Mouse (Mus musculus) neural tube, embryonic 14.5 days (tissue): ENCODE data around the gene Mrs2. TPM values are rescaled to one million over a fixed set of nuclear protein-coding genes. Genes with fewer than 3 reads are reported as not detected.
A peak's percentile ranks its signal among the peaks of the same experiment; 100 is the strongest.

Experiments used
- ATAC-seq: fragments of 200-750 bp; cut with Nextera tagmentation; 2 replicates; pipeline ENCODE4 v1.8.0; 2017; ENCODE audit warnings: low read depth, mild to moderate bottlenecking, moderate TSS enrichment, moderate library complexity
- H3K27ac ChIP-seq: fragments of 300-500 bp; sonication (generic); 2 replicates; pipeline ENCODE4 v1.5.1; 2014; ENCODE audit warnings: low read depth, mild to moderate bottlenecking, control low read depth, low read length, moderate library complexity, mixed read lengths
- H3K27me3 ChIP-seq: fragments of 300-500 bp; sonication (generic); 2 replicates; pipeline ENCODE4 v1.6.1; 2014; ENCODE audit warnings: low read length; ENCODE audit not compliant: control insufficient read depth, insufficient read depth
- H3K36me3 ChIP-seq: fragments of 300-500 bp; sonication (generic); 2 replicates; pipeline ENCODE4 v1.6.1; 2014; ENCODE audit warnings: low read length, mixed read lengths; ENCODE audit not compliant: control insufficient read depth, insufficient read depth
- H3K4me1 ChIP-seq: fragments of 300-500 bp; sonication (generic); 2 replicates; pipeline ENCODE4 v1.6.1; 2014; ENCODE audit warnings: low read length; ENCODE audit not compliant: control insufficient read depth, insufficient read depth
- H3K4me2 ChIP-seq: fragments of 300-500 bp; sonication (generic); 2 replicates; pipeline ENCODE4 v1.6.1; 2014; ENCODE audit warnings: mild to moderate bottlenecking, low read depth, low read length, control low read depth
- H3K4me3 ChIP-seq: fragments of 300-500 bp; sonication (generic); 2 replicates; pipeline ENCODE4 v1.5.1; 2014; ENCODE audit warnings: low read depth, low read length, control low read depth, mixed read lengths
- H3K9ac ChIP-seq: fragments of 300-500 bp; sonication (generic); replicated peaks from 2 replicates; pipeline ENCODE4 v1.6.1; 2014; ENCODE audit warnings: low read depth, mild to moderate bottlenecking, control low read depth, low read length, mixed read lengths
- H3K9me3 ChIP-seq: fragments of 300-500 bp; sonication (generic); 2 replicates; pipeline ENCODE4 v1.6.1; 2016; ENCODE audit warnings: low read length; ENCODE audit not compliant: control insufficient read depth
- WGBS: fragments of 180-500 bp; shearing (Covaris S2); extraction: QIAGEN DNeasy Blood & Tissue Kit; methylation state at CpG from one replicate; pipeline ENCODE4 v1.1.7; 2014; 5-methylcytosine and 5-hydroxymethylcytosine counted together
- polyA plus RNA-seq: library from polyadenylated mRNA; unstranded; fragments of >200 nt; fragmentation: Nextera tagmentation; extraction: Ambion mirVana; gene quantifications from 2 replicates; pipeline ENCODE4 v1.2.1, GENCODE M21; 2014

Mrs2 gene
- 25.9 and 27.2 TPM in 2 replicates for polyA plus RNA-seq

DNA sequence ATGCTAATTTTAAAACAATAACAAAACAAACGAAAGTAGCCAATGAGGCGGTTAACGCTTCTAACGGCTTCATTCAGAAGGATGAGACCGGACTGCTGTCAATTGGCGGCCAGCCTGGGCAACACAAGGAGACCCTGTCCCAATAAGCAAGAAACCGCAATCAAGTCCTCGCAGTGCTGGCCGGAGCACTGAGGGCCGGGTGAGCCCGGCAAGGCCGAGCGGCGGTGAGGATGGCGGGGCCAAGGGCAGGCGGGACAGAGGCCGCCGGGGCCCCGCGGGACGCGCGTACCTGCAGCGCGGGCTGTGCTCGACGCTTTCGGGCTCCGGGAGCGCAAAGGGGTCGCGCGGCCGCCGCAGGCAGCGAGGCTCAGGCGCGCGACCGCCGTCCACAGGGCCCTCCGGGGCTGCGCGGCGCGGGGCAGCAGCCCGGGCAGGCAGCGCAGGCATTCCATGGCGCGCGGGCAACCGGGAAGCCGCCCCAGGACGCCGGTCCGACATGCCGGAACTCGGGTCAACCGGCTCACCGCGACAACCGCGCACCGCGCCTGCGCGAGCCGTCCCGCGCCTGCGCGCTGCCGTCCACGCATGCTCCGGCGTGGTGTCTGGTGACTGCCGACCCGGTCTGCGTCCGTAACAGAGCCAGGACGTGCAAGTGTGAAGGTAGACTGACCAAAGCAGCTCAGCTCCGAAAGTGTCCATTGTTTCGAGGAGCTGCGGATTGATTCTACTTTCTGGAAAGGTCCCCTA lies at the start of gene Mrs2:
Gene Mrs2 (minus strand): TSS at position 587 of the 747 bp plus-strand sequence.
- peaks cover 9% of the 10 kb centered on the region for H3K4me1 ChIP-seq
- H3K4me2 ChIP-seq: peak within 1 kb of the TSS; percentile 68
- no peaks in the 10 kb centered on the region for H3K9me3 ChIP-seq
- H3K4me3 ChIP-seq: peak within 1 kb of the TSS; percentile 83
- peak within 1 kb of the TSS; percentile 70 for H3K27ac ChIP-seq
- no peaks in the 10 kb centered on the region for H3K36me3 ChIP-seq
- H3K27me3 ChIP-seq: no peaks in the 10 kb centered on the region
- ATAC-seq: peak; percentile 96
- H3K9ac ChIP-seq: peak within 1 kb of the TSS; percentile 83
- under 1% methylated on average over 83 of the region's 84 CpGs for WGBS

DNA sequence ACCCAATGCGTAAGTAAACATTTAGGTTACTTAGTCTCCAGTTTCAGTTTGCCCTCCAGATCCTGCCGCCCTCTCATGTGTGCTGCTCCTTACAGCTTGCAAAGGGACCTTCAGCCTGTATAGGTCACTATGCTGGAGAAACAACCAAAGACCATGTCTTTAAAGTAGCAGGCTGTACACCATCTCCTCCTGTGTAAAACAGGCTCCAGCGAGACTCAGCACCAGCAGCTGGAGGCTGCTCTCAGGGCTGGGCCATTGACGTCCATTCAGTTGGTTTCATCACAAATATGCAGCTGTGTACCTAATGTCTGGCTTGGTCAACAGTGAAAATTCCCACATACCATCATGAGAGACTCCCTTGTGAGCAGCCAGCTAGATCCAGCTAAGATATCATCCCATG lies 49.6 kb upstream of the Mrs2 start:
- no peaks in the 10 kb centered on the region for H3K4me1 ChIP-seq
- no peak overlapping the region for H3K27ac ChIP-seq
- H3K9me3 ChIP-seq: no peaks in the 10 kb centered on the region
- H3K4me3 ChIP-seq: no peak overlapping the region
- no peak overlapping the region for H3K9ac ChIP-seq
- no peak for ATAC-seq
- no peak overlapping the region for H3K4me2 ChIP-seq
- 86% methylated on average over 4 of the region's 4 CpGs for WGBS
- no peaks in the 10 kb centered on the region for H3K36me3 ChIP-seq
- H3K27me3 ChIP-seq: no peaks in the 10 kb centered on the region

DNA sequence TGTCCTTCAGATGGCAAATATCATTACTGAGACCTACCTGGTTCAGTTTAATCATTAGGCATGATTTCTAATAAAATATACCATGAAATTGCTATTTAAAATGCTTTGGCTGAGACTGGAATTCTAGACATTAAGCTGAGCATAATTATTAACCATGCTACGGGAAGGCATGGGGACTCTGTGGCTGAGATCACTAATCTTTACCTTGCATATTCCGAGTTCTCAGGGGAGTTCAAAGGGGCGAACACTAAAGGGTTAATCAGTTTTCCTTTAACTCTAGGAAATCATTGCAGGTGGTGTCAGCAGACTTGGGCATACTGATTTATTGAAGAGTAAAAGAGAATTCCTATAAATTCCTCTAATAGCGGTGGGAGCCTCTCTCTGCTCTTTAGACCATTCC lies 47.0 kb upstream of the Mrs2 start:
- no peaks in the 10 kb centered on the region for H3K27me3 ChIP-seq
- no peak overlapping the region for H3K27ac ChIP-seq
- no peak for ATAC-seq
- H3K4me2 ChIP-seq: no peak overlapping the region
- no peaks in the 10 kb centered on the region for H3K4me1 ChIP-seq
- 86% methylated on average over 4 of the region's 4 CpGs for WGBS
- no peaks in the 10 kb centered on the region for H3K9me3 ChIP-seq
- H3K4me3 ChIP-seq: no peak overlapping the region
- H3K36me3 ChIP-seq: no peaks in the 10 kb centered on the region
- H3K9ac ChIP-seq: no peak overlapping the region

DNA sequence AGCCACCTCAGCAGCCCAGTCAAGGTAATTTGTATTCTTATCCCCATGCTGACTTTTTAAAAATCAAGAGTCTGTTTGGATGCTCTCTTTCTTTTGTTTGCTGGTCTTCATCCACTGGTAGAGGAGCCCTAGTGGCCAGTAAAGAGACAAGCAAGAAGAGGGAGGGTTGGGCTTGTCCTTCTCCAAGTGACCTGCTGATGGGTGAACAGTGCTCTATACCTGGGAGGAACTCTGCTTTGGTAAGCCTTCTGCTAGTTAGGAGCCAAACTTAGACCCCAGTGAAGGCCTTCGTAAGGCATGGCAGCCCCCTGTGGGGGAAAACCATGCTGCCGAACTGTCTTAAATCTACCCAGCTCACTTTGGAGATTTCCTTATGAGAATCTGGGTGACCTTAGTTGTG lies 46.5 kb upstream of the Mrs2 start:
- Histone ChIP-seq H3K27ac (no peak overlapping the region), H3K4me1 (no peaks in the 10 kb centered on the region), H3K4me2 (no peak overlapping the region), H3K4me3 (no peak overlapping the region), H3K9me3 (no peaks in the 10 kb centered on the region), H3K27me3 (no peaks in the 10 kb centered on the region), H3K36me3 (no peaks in the 10 kb centered on the region), H3K9ac (no peak overlapping the region)
- no peak for ATAC-seq
- 98% methylated on average over 2 of the region's 2 CpGs for WGBS

DNA sequence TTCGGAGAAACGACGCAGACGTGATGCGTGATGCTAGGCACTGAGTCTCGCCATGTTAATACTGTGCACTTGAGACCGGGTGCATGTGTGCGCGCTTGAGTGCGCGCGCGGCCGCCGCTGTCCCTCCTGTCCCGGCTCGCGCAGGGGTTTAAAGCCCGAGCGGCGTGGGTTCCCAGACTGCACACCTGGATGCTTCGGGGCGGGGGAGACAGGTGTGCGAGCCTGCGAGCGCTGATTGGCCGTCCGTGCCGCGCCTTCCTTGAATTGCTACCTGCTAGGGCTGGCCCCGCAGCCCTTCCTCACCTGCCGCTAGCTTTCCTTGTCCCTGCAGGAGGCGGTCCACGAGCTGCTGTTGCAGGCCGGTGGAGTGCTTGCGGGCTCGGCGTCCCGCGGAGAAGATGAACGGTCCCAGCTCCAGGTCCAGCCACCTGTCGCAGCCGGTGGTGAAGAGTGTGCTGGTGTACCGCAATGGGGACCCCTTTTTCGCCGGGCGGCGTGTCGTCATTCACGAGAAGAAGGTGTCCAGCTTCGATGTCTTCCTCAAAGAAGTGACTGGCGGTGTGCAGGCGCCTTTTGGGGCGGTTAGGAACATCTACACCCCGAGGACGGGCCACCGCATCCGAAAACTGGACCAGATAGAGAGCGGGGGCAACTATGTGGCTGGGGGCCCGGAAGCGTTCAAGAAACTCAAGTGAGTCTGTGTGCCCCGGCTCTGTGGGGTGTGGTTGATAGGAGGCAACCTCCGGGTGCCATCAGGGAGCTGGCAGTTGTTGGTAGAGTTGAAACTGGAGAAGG lies 35.9 kb upstream of the Mrs2 start, which contains the start of gene Dcdc2a:
Gene Dcdc2a (plus strand): TSS at position 132 of the 795 bp plus-strand sequence.
- Histone ChIP-seq H3K9me3 (no peaks in the 10 kb centered on the region), H3K36me3 (no peaks in the 10 kb centered on the region), H3K4me3 (peak within 1 kb of the TSS; percentile 48), H3K4me1 (0 out of 2 replicates have a peak, but pooled peaks cover 3% of the 10 kb centered on the region), H3K9ac (peak within 1 kb of the TSS; percentile 46), H3K27me3 (peaks cover 10% of the 10 kb centered on the region), H3K4me2 (peak within 1 kb of the TSS; percentile 87), H3K27ac (no peak within 1 kb of the TSS)
- ATAC-seq: peak; percentile 79
- 2% methylated on average over 63 of the region's 63 CpGs for WGBS

DNA sequence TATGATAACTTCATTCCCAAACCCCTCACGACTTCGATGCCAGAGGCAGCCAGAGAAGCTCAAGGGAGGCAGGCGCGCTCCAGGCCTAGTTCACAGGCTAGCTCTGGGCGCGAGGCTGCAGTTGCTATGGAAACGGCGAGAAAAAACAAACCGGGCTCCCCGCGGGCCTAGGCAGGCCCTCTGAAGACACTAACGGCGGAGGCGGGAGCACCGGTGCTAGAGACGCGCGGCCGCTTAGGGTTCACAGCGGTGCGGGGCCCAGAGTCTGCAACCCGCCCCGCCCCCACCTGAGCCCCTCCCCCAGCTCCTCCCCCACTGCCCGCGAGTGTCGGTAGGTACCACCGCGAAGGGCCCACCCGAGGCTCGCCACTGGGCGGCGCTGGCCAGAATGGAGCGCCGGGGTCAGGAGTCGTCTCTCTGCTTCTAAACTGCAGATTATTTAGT lies 35.0 kb upstream of the Mrs2 start:
- 0 out of 2 replicates have a peak, but pooled peaks cover 3% of the 10 kb centered on the region for H3K4me1 ChIP-seq
- ATAC-seq: peak; percentile 94
- WGBS: under 1% methylated on average over 35 of the region's 35 CpGs
- H3K4me3 ChIP-seq: peak overlapping the region; percentile 48
- no peak overlapping the region for H3K27ac ChIP-seq
- H3K4me2 ChIP-seq: peak overlapping the region; percentile 87
- H3K9me3 ChIP-seq: no peaks in the 10 kb centered on the region
- peaks cover 10% of the 10 kb centered on the region for H3K27me3 ChIP-seq
- no peaks in the 10 kb centered on the region for H3K36me3 ChIP-seq
- H3K9ac ChIP-seq: peak overlapping the region; percentile 46

DNA sequence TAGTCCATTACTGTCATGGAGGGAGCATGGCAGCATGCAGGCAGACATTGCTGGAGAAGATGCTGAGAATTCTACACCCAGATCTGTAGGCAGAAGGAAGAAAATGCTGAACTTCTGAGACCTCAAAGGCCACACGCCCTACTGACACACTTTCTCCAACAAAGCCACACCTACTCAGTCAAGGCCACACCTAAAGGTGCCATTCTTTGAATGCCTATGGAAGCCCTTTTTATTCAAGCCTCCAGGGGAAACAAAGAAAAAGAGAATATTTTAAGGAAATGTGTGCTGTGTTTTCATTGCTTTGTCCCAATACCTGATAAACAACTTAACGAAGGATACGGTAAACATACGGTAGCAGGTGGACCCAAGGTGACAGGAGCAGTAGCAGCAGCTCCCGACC lies 32.5 kb upstream of the Mrs2 start:
- H3K4me3 ChIP-seq: no peak overlapping the region
- H3K9me3 ChIP-seq: no peaks in the 10 kb centered on the region
- whole genome bisulfite sequencing: 95% methylated on average over 5 of the region's 5 CpGs
- no peak overlapping the region for H3K9ac ChIP-seq
- H3K4me2 ChIP-seq: no peak overlapping the region
- no peak overlapping the region for H3K27ac ChIP-seq
- 0 out of 2 replicates have a peak, but pooled peaks cover 3% of the 10 kb centered on the region for H3K4me1 ChIP-seq
- ATAC-seq: no peak
- no peaks in the 10 kb centered on the region for H3K36me3 ChIP-seq
- peaks cover 10% of the 10 kb centered on the region for H3K27me3 ChIP-seq

DNA sequence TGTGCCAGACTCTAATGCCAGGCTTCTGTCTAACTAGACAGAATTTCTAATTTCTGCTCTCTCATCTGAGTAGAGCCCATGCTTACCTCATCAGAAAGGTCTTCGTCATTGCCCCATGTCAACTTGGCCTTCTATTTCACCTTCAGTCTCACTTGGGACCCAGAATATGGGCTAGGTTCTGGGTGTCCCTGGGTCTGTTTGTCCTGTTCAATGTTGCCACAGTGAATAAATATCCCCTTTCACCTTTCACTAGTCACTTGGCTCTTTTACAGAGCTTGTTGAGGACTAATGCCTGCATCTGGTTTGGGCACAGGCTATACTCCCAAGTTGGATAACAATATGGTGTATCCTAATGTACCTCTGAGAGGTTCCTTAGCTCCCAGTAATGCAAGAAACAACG lies 19.3 kb upstream of the Mrs2 start:
- Histone ChIP-seq H3K36me3 (no peaks in the 10 kb centered on the region), H3K9ac (no peak overlapping the region), H3K9me3 (no peaks in the 10 kb centered on the region), H3K27ac (no peak overlapping the region), H3K4me2 (no peak overlapping the region), H3K27me3 (no peaks in the 10 kb centered on the region), H3K4me1 (no peaks in the 10 kb centered on the region), H3K4me3 (no peak overlapping the region)
- 77% methylated on average over 2 of the region's 2 CpGs for WGBS
- ATAC-seq: no peak

DNA sequence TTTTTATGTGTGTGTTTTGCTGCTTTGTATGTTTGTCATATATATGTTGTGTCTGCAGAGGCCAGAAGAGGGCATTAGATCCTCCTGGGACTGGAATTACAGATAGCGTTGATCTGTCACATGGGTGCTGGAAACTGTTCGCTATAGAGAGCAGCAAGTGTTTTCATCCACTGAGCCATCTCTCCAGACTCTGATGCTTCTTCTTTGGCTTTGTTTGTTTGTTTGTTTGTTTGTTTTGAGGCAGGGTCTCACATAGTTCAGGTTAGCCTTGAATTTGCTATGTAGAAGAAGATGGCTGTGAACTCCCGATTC lies 6.9 kb upstream of the Mrs2 start:
- no peak for ATAC-seq
- no peak overlapping the region for H3K27ac ChIP-seq
- H3K27me3 ChIP-seq: no peaks in the 10 kb centered on the region
- no peaks in the 10 kb centered on the region for H3K4me1 ChIP-seq
- H3K9me3 ChIP-seq: no peaks in the 10 kb centered on the region
- H3K4me3 ChIP-seq: no peak overlapping the region
- no peak overlapping the region for H3K9ac ChIP-seq
- no peak overlapping the region for H3K4me2 ChIP-seq
- WGBS: 82% methylated on average over 3 of the region's 3 CpGs
- no peaks in the 10 kb centered on the region for H3K36me3 ChIP-seq
